8 mouse cellular contexts compared by ENCODE assay signal in the genomic region with DNA sequence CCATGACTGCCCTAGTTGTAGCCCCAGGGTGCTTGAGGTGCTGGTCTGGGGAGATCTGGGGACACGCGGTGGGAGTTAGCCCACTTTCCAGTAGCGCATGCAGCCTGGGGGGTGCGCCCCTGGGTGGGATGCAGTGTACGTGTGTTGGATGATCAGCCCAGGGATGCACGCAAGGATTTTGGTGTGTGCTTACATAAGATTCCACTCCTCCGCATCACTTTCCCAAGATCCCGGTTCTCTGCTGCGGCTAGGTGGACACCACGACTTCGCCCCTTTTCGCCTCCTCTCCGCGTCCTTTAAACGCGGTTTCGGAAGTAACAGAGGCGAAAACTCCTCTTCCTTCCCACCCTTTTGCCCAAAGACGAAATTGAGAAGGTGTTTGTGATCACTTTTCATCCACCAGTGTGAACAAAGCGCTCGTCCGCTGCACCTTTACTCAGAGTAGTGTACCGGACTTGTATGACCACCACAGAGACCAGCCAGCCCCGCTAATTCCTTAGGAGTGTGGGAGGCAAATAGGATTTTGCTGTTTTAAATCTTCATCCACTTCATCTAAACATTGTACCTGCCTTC. TPM values are rescaled to one million over a fixed set of nuclear protein-coding genes. Genes with fewer than 3 reads are reported as not detected.
DNase-seq lines count a peak whose midpoint lies in the region; ATAC-seq and TF ChIP-seq lines count a peak whose summit lies in the region.

No protein-coding gene starts in this region.

- DNase-seq in cerebellum, adult 2 months = peak in 1 of 2 experiments; percentile 80
- DNase-seq in cerebellum, postnatal 4 days (ENCODE audit: low spot score in 2 of 2) = no peak
- no peak for DNase-seq in lung, postnatal 0 days (ENCODE audit: low spot score)
- DNase-seq in lung, postnatal 36 days = no peak
- DNase-seq in left cerebral cortex, adult 8-10 months (ENCODE audit: low spot score in 2 of 2) = peak; percentile 59 to 64
- DNase-seq in urinary bladder, adult 2 months (ENCODE audit: low spot score) = no peak

- peak; percentile 5; the same call in 1 of the 2 replicates for TF ChIP-seq POLR2A in cerebellum, adult 2 months (IDR thresholded peaks at IDR 0.05; ENCODE audit: borderline replicate concordance, insufficient read depth, low read length)

- 2% methylated on average over 24 of the region's 24 CpGs for WGBS in cerebellum, adult 2 months
- 5% methylated on average over 24 of the region's 24 CpGs for WGBS in lung, postnatal 0 days
- WGBS in neural tube, embryonic 15.5 days = 4% methylated on average over 24 of the region's 24 CpGs

- TF ChIP-seq CTCF in cerebellum, adult 2 months (IDR thresholded peaks at IDR 0.05; ENCODE audit: borderline replicate concordance, insufficient read depth, low read depth, low read length) = no peak
- TF ChIP-seq CTCF in lung, postnatal 0 days (IDR thresholded peaks at IDR 0.05) = no peak

- no peaks in the 10 kb centered on the region for H3K9me3 ChIP-seq in lung, postnatal 0 days (ENCODE audit: low read length)
- no peaks in the 10 kb centered on the region for H3K9me3 ChIP-seq in neural tube, embryonic 15.5 days (replicated peaks)

- peak overlapping the region; percentile 97 for H3K27ac ChIP-seq in cerebellum, adult 2 months (ENCODE audit: insufficient read depth, low read length)
- no peak overlapping the region for H3K27ac ChIP-seq in lung, postnatal 0 days (ENCODE audit: low read length)
- peak overlapping the region; percentile 88 for H3K27ac ChIP-seq in neural tube, embryonic 15.5 days (replicated peaks)

- H3K27me3 ChIP-seq in cerebellum, adult 2 months (ENCODE audit: control insufficient read depth, insufficient read depth, low read length) = no peaks in the 10 kb centered on the region
- no peaks in the 10 kb centered on the region for H3K27me3 ChIP-seq in lung, postnatal 0 days (replicated peaks; ENCODE audit: insufficient read depth, low read length)
- H3K27me3 ChIP-seq in neural tube, embryonic 15.5 days (replicated peaks) = no peaks in the 10 kb centered on the region

- H3K4me1 ChIP-seq in cerebellum, adult 2 months (ENCODE audit: control insufficient read depth, insufficient read depth, low read length) = peaks cover 14% of the 10 kb centered on the region; the same call in 1 of the 2 replicates
- H3K4me1 ChIP-seq in lung, postnatal 0 days (ENCODE audit: insufficient read depth, low read depth, low read length) = no peaks in the 10 kb centered on the region
- H3K4me1 ChIP-seq in neural tube, embryonic 15.5 days = peaks cover 36% of the 10 kb centered on the region

- no peak for TF ChIP-seq EP300 in lung, postnatal 0 days (IDR thresholded peaks at IDR 0.05)

- ATAC-seq in lung, postnatal 0 days = no peak
- peak; percentile 9 for ATAC-seq in neural tube, embryonic 15.5 days (ENCODE audit: low FRiP score)
- no peak for ATAC-seq in monocyte, adult 5-6 weeks (replicated peaks; ENCODE audit: insufficient number of reproducible peaks, low FRiP score, low TSS enrichment, poor library complexity, severe bottlenecking)

- no peak overlapping the region for H3K9ac ChIP-seq in lung, postnatal 0 days (replicated peaks; ENCODE audit: low read depth)
- peak overlapping the region; percentile 79 for H3K9ac ChIP-seq in neural tube, embryonic 15.5 days (replicated peaks)

- H3K4me3 ChIP-seq in cerebellum, adult 2 months (replicated peaks; ENCODE audit: insufficient read depth, low read depth, low read length) = peak overlapping the region; percentile 99
- H3K4me3 ChIP-seq in lung, postnatal 0 days (ENCODE audit: low read depth, low read length) = peak overlapping the region; percentile 76
- H3K4me3 ChIP-seq in neural tube, embryonic 15.5 days (replicated peaks) = peak overlapping the region; percentile 89

- H3K36me3 ChIP-seq in lung, postnatal 0 days (ENCODE audit: insufficient read depth, low read length) = no peaks in the 10 kb centered on the region
- H3K36me3 ChIP-seq in neural tube, embryonic 15.5 days = no peaks in the 10 kb centered on the region

- H3K4me2 ChIP-seq in lung, postnatal 0 days (replicated peaks; ENCODE audit: low read depth, low read length) = peak overlapping the region; percentile 95
- peak overlapping the region; percentile 97 for H3K4me2 ChIP-seq in neural tube, embryonic 15.5 days

RNA-seq across cellular contexts. Expression of gene Clstn1, which starts 1.4 kb away (rescaled TPM):
- polyA plus RNA-seq in cerebellum, adult 2 months (2012; rRNA removed) = 301 and 324 TPM in 2 replicates
- polyA plus RNA-seq in lung, postnatal 0 days (2015; fragmentation: Nextera tagmentation; extraction: Ambion mirVana) = 43.6 and 48.7 TPM in 2 replicates
- total RNA-seq in left cerebral cortex, adult 8-10 months (2022) = 1,000 to 10,000 TPM; 1,199 to 1,281 (median 1,221) TPM
- 142 and 188 TPM in 2 replicates for polyA plus RNA-seq in neural tube, embryonic 15.5 days (2015; fragmentation: Nextera tagmentation; extraction: Ambion mirVana)
- polyA plus RNA-seq in urinary bladder, adult 2 months (2012; rRNA removed) = 28.0 and 61.1 TPM in 2 replicates
- 0.43 to 4.3 TPM (median 1.2 TPM) in 3 replicates for total RNA-seq in monocyte, adult 5-6 weeks (2017)

Comparison
In these comparisons a context has a peak if more than half of its experiments do, and no peak if none do; other contexts are left out.
1. DNase-seq: peak in left cerebral cortex, adult 8-10 months (2 of 2); none in cerebellum, postnatal 4 days (0 of 2), lung, postnatal 0 days (single experiment), lung, postnatal 36 days (single experiment) and urinary bladder, adult 2 months (single experiment).
2. Peak in every context shown above with its lines, with median percentiles within 50 percentile points of each other: H3K4me3 ChIP-seq.